Mouse (Mus musculus) limb, embryonic 11.5 days (tissue): ENCODE results near the gene Arhgef17. TPM values are rescaled to one million over a fixed set of nuclear protein-coding genes. Genes with fewer than 3 reads are reported as not detected.
A peak's percentile ranks its signal among the peaks of the same experiment; 100 is the strongest.
"Not testable (repeated sequence)": the region's sequence is repeated elsewhere in the genome, so short reads cannot be mapped to it uniquely, and the experiment has no call there.

Experiments used
- ATAC-seq: fragments of 200-750 bp; cut with Nextera tagmentation; 2 replicates; pipeline ENCODE4 v1.8.0; 2017; ENCODE audit warnings: low read depth; ENCODE audit not compliant: insufficient number of reproducible peaks, low FRiP score, low TSS enrichment
- DNase-seq: peaks from one replicate; pipeline ENCODE4 v3.0.0-alpha.2; 2015; ENCODE audit warnings: low spot score
- H3K27ac ChIP-seq: fragments of 300-500 bp; sonication (generic); replicated peaks from 2 replicates; pipeline ENCODE4 v1.5.1; 2014; ENCODE audit warnings: low read depth, mild to moderate bottlenecking, low read length
- H3K27me3 ChIP-seq: fragments of 300-500 bp; sonication (generic); 2 replicates; pipeline ENCODE4 v1.6.1; 2014; ENCODE audit warnings: mild to moderate bottlenecking, low read length, mixed read lengths; ENCODE audit not compliant: control insufficient read depth, insufficient read depth
- H3K36me3 ChIP-seq: fragments of 300-500 bp; sonication (generic); 2 replicates; pipeline ENCODE4 v1.6.1; 2014; ENCODE audit warnings: mild to moderate bottlenecking, low read length, moderate library complexity, mixed read lengths; ENCODE audit not compliant: control insufficient read depth, insufficient read depth
- H3K4me1 ChIP-seq: fragments of 300-500 bp; sonication (generic); 2 replicates; pipeline ENCODE4 v1.6.1; 2014; ENCODE audit warnings: low read length, mixed read lengths; ENCODE audit not compliant: control insufficient read depth, insufficient read depth
- H3K4me2 ChIP-seq: fragments of 300-500 bp; sonication (generic); 2 replicates; pipeline ENCODE4 v1.6.1; 2014; ENCODE audit warnings: low read depth, mild to moderate bottlenecking, moderate library complexity; ENCODE audit not compliant: severe bottlenecking
- H3K4me3 ChIP-seq: fragments of 300-500 bp; sonication (generic); 2 replicates; pipeline ENCODE4 v1.5.1; 2014; ENCODE audit warnings: low read depth, low read length
- H3K9ac ChIP-seq: fragments of 300-500 bp; sonication (generic); 2 replicates; pipeline ENCODE4 v1.6.1; 2014; ENCODE audit warnings: mild to moderate bottlenecking, low read length
- H3K9me3 ChIP-seq: fragments of 300-500 bp; sonication (generic); 2 replicates; pipeline ENCODE4 v1.6.1; 2016; ENCODE audit warnings: low read length; ENCODE audit not compliant: control insufficient read depth
- WGBS: fragments of 180-500 bp; shearing (Covaris S2); extraction: QIAGEN DNeasy Blood & Tissue Kit; methylation state at CpG from one replicate; pipeline ENCODE4 v1.1.7; 2014; 5-methylcytosine and 5-hydroxymethylcytosine counted together
- polyA plus RNA-seq: library from polyadenylated mRNA; unstranded; fragments of >200 nt; fragmentation: Nextera tagmentation; extraction: Ambion mirVana; gene quantifications from 2 replicates; pipeline ENCODE4 v1.2.1, GENCODE M21; 2014

The Arhgef17 gene
- polyA plus RNA-seq, 1 experiment from 2014 or later: 12.6 TPM

GRCm38 (mm10) chr7:100853396-100853795, 78.5 kb downstream of the Arhgef17 start:
- ATAC-seq: no peak
- Histone ChIP-seq H3K4me2 (no peak overlapping the region), H3K27me3 (no peaks in the 10 kb centered on the region), H3K4me3 (no peak overlapping the region), H3K9ac (no peak overlapping the region), H3K27ac (no peak overlapping the region), H3K4me1 (peaks cover 43% of the 10 kb centered on the region), H3K9me3 (no peaks in the 10 kb centered on the region), H3K36me3 (peaks cover 4% of the 10 kb centered on the region)
- no peak for DNase-seq
- WGBS: 57% methylated on average over 3 of the region's 3 CpGs

- Histone ChIP-seq H3K4me3 (no peak overlapping the region), H3K4me1 (peaks cover 32% of the 10 kb centered on the region), H3K9ac (no peak overlapping the region), H3K9me3 (no peaks in the 10 kb centered on the region), H3K36me3 (peaks cover 4% of the 10 kb centered on the region), H3K27me3 (no peaks in the 10 kb centered on the region), H3K27ac (no peak overlapping the region), H3K4me2 (no peak overlapping the region)
- DNase-seq: no peak
- WGBS: 77% methylated on average over 9 of the region's 9 CpGs
- ATAC-seq: no peak
These were observed 80.2 kb downstream of the Arhgef17 start for GRCm38 (mm10) chr7:100851481-100852356.

GRCm38 (mm10) chr7:100849508-100849907, 82.4 kb downstream of the Arhgef17 start:
- H3K4me1 ChIP-seq: peaks cover 26% of the 10 kb centered on the region
- ATAC-seq (no peak), DNase-seq (no peak)
- no peaks in the 10 kb centered on the region for H3K27me3 ChIP-seq
- no peak overlapping the region for H3K4me3 ChIP-seq
- H3K9ac ChIP-seq: no peak overlapping the region
- WGBS: 88% methylated on average over 2 of the region's 2 CpGs
- peaks cover 4% of the 10 kb centered on the region for H3K36me3 ChIP-seq
- no peak overlapping the region for H3K27ac ChIP-seq
- no peak overlapping the region for H3K4me2 ChIP-seq
- H3K9me3 ChIP-seq: no peaks in the 10 kb centered on the region

GRCm38 (mm10) chr7:100848744-100849143, 83.2 kb downstream of the Arhgef17 start:
- no peak for ATAC-seq
- H3K4me2 ChIP-seq: no peak overlapping the region
- H3K27me3 ChIP-seq: no peaks in the 10 kb centered on the region
- peaks cover 4% of the 10 kb centered on the region for H3K36me3 ChIP-seq
- DNase-seq: peak; percentile 77
- 37% methylated on average over 6 of the region's 6 CpGs for WGBS
- no peak overlapping the region for H3K9ac ChIP-seq
- H3K27ac ChIP-seq: no peak overlapping the region
- no peak overlapping the region for H3K4me3 ChIP-seq
- peaks cover 18% of the 10 kb centered on the region for H3K4me1 ChIP-seq
- no peaks in the 10 kb centered on the region for H3K9me3 ChIP-seq

GRCm38 (mm10) chr7:100847131-100847530, 84.8 kb downstream of the Arhgef17 start:
- Histone ChIP-seq H3K36me3 (peaks cover 2% of the 10 kb centered on the region), H3K27ac (no peak overlapping the region)

GRCm38 (mm10) chr7:100846033-100846432, 85.9 kb downstream of the Arhgef17 start:
- 19% methylated on average over 7 of the region's 7 CpGs for WGBS
- DNase-seq, H3K27ac ChIP-seq, H3K27me3 ChIP-seq, H3K4me3 ChIP-seq, H3K9ac ChIP-seq, ATAC-seq, H3K4me2 ChIP-seq, H3K9me3 ChIP-seq, H3K36me3 ChIP-seq: not testable (repeated sequence)
- H3K4me1 ChIP-seq: peaks cover 10% of the 10 kb centered on the region

More at GRCm38 (mm10) chr7:100847131-100847530, 84.8 kb downstream of the Arhgef17 start:
- H3K9me3 ChIP-seq: no peaks in the 10 kb centered on the region
- H3K9ac ChIP-seq: no peak overlapping the region
- no peak for ATAC-seq
- H3K4me1 ChIP-seq: peaks cover 10% of the 10 kb centered on the region
- H3K27me3 ChIP-seq: no peaks in the 10 kb centered on the region
- 80% methylated on average over 6 of the region's 6 CpGs for WGBS
- no peak overlapping the region for H3K4me3 ChIP-seq
- no peak for DNase-seq
- no peak overlapping the region for H3K4me2 ChIP-seq

GRCm38 (mm10) chr7:100845412-100845811, 86.5 kb downstream of the Arhgef17 start:
- Histone ChIP-seq H3K4me2 (no peak overlapping the region), H3K4me1 (peaks cover 10% of the 10 kb centered on the region), H3K9ac (no peak overlapping the region), H3K36me3 (peaks cover 2% of the 10 kb centered on the region), H3K27ac (peak overlapping the region; percentile 48; the same call in 1 of the 2 replicates), H3K9me3 (no peaks in the 10 kb centered on the region), H3K27me3 (no peaks in the 10 kb centered on the region), H3K4me3 (no peak overlapping the region)
- WGBS: 6% methylated on average over 1 of the region's 1 CpGs
- ATAC-seq (no peak), DNase-seq (peak; percentile 57)

GRCm38 (mm10) chr7:100845026-100845400, 86.9 kb downstream of the Arhgef17 start:
- ATAC-seq (no peak), DNase-seq (no peak)
- no peak overlapping the region for H3K4me2 ChIP-seq
- peak overlapping the region; percentile 48; the same call in 1 of the 2 replicates for H3K27ac ChIP-seq
- peaks cover 2% of the 10 kb centered on the region for H3K36me3 ChIP-seq
- no peak overlapping the region for H3K4me3 ChIP-seq
- peaks cover 10% of the 10 kb centered on the region for H3K4me1 ChIP-seq
- H3K9me3 ChIP-seq: no peaks in the 10 kb centered on the region
- H3K27me3 ChIP-seq: no peaks in the 10 kb centered on the region
- H3K9ac ChIP-seq: no peak overlapping the region
